Mouse (Mus musculus) midbrain, embryonic 16.5 days (tissue): ENCODE results near the gene Gm20696. TPM values are rescaled to one million over a fixed set of nuclear protein-coding genes. Genes with fewer than 3 reads are reported as not detected.

ENCODE experiments used
- ATAC-seq: fragments of 200-750 bp; cut with Nextera tagmentation; 2 replicates; pipeline ENCODE4 v1.8.0; 2017; ENCODE audit warnings: moderate TSS enrichment
- H3K27ac ChIP-seq: fragments of 300-500 bp; sonication (generic); 2 replicates; pipeline ENCODE4 v1.5.1; 2014; ENCODE audit warnings: mild to moderate bottlenecking, low read length, mixed read lengths
- H3K27me3 ChIP-seq: fragments of 300-500 bp; sonication (generic); 2 replicates; pipeline ENCODE4 v1.6.1; 2014; ENCODE audit warnings: low read depth, low read length, mixed read lengths; ENCODE audit not compliant: control insufficient read depth, insufficient read depth
- H3K36me3 ChIP-seq: fragments of 300-500 bp; sonication (generic); 2 replicates; pipeline ENCODE4 v1.6.1; 2014; ENCODE audit warnings: mild to moderate bottlenecking, low read length, moderate library complexity, mixed read lengths; ENCODE audit not compliant: control insufficient read depth, insufficient read depth
- H3K4me1 ChIP-seq: fragments of 300-500 bp; sonication (generic); 2 replicates; pipeline ENCODE4 v1.6.1; 2014; ENCODE audit warnings: mild to moderate bottlenecking, low read length, mixed read lengths; ENCODE audit not compliant: control insufficient read depth, insufficient read depth
- H3K4me2 ChIP-seq: fragments of 300-500 bp; sonication (generic); 2 replicates; pipeline ENCODE4 v1.6.1; 2014; ENCODE audit warnings: mild to moderate bottlenecking, low read length, mixed read lengths
- H3K4me3 ChIP-seq: fragments of 300-500 bp; sonication (generic); 2 replicates; pipeline ENCODE4 v1.5.1; 2014; ENCODE audit warnings: low read depth, mild to moderate bottlenecking, low read length, moderate library complexity, mixed read lengths
- H3K9ac ChIP-seq: fragments of 300-500 bp; sonication (generic); 2 replicates; pipeline ENCODE4 v1.6.1; 2014; ENCODE audit warnings: low read depth, low read length, mixed read lengths
- H3K9me3 ChIP-seq: fragments of 300-500 bp; sonication (generic); replicated peaks from 2 replicates; pipeline ENCODE4 v1.6.1; 2014; ENCODE audit warnings: mild to moderate bottlenecking, low read length, mixed read lengths; ENCODE audit not compliant: control insufficient read depth, poor library complexity, severe bottlenecking
- WGBS: fragments of 180-500 bp; shearing (Covaris S2); extraction: QIAGEN DNeasy Blood & Tissue Kit; methylation state at CpG from one replicate; pipeline ENCODE4 v1.1.7; 2014; 5-methylcytosine and 5-hydroxymethylcytosine counted together
- polyA plus RNA-seq: library from polyadenylated mRNA; unstranded; fragments of >200 nt; fragmentation: Nextera tagmentation; extraction: Ambion mirVana; gene quantifications from 2 replicates; pipeline ENCODE4 v1.2.1, GENCODE M21; 2015

The Gm20696 gene
- polyA plus RNA-seq, 1 experiment from 2014 or later = 2.4 TPM

DNA sequence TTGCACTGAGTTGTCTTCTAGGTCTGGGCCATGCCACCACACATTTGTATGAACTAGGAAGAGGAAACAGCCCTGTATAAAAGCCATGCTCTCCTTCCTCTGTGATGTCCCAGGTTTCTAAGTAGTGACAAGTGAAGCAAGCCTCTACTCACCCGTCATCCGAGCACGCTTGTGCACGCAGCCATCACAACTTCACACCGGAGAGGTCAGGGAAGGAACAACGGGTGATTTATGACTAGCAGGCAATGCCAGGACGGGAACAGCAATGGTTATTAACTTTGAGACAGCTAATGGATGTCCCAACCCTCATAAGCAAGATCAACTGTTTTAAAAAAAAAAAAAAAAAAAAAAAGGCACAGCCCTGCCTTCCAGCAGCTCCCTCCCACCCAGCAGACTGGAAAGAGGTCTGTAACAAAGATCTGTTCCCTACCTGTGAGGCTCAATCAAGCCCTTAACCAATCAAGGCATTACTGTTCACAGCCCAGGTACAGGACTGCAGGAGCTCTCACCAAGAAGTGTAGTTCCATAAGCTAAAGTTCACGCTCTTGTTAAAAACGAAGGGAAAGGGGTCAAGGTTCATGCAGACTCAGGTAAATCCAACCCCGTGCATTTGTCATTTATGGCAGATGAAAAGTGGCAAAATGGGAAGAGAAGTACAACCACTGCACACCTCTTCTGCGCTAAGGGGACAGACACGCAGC lies 197.3 kb downstream of the Gm20696 start:
- peaks cover 7% of the 10 kb centered on the region; the same call in 1 of the 2 replicates for H3K4me1 ChIP-seq
- no peak overlapping the region for H3K9ac ChIP-seq
- H3K9me3 ChIP-seq = no peaks in the 10 kb centered on the region
- H3K4me2 ChIP-seq = no peak overlapping the region
- H3K36me3 ChIP-seq = no peaks in the 10 kb centered on the region
- no peak overlapping the region for H3K27ac ChIP-seq
- 92% methylated on average over 12 of the region's 12 CpGs for WGBS
- no peaks in the 10 kb centered on the region for H3K27me3 ChIP-seq
- ATAC-seq = no peak
- no peak overlapping the region for H3K4me3 ChIP-seq

DNA sequence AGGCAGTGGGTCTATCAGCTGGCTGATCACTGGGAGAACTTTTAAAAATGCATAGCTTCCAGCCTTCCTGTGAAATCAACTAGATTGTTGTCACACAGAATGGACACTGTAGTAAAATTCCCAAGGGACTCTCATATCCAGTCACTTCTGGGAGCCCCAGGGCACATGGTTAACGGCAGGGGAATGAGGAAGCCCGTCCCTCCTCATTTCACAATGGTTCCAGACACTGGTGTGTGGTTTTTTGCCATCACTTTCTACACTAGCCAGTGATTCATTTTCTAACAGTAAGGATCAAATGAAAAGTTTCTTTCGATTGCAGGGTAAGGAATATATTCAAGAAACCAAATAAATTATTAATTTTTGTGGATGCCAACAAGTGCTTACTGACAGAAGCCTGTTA lies 198.8 kb downstream of the Gm20696 start:
- H3K4me2 ChIP-seq = no peak overlapping the region
- H3K36me3 ChIP-seq = no peaks in the 10 kb centered on the region
- no peaks in the 10 kb centered on the region for H3K9me3 ChIP-seq
- no peak overlapping the region for H3K27ac ChIP-seq
- H3K4me3 ChIP-seq = no peak overlapping the region
- 57% methylated on average over 3 of the region's 3 CpGs for WGBS
- H3K27me3 ChIP-seq = no peaks in the 10 kb centered on the region
- H3K4me1 ChIP-seq = peaks cover 8% of the 10 kb centered on the region
- no peak overlapping the region for H3K9ac ChIP-seq
- no peak for ATAC-seq

DNA sequence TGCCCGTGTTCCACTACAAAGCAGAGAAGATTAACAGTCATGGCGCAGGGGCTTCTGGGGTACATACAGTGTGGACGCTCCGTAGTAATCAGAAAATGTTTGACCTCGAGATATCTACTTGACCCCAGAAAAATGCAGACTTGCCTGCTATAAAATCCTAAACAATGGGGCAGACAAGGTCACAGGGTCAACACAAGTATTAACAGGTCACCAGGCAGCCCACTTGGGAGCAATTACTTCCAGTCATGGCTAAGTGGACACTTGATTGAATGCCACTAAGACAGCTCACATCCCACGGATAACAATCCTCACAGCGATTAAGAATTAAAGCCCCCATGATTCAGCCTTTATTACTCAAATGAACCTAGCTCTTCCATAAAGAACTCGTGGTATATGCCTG lies 199.5 kb downstream of the Gm20696 start:
- no peak for ATAC-seq
- Histone ChIP-seq H3K27me3 (no peaks in the 10 kb centered on the region), H3K4me2 (no peak overlapping the region), H3K9me3 (no peaks in the 10 kb centered on the region), H3K9ac (no peak overlapping the region), H3K36me3 (no peaks in the 10 kb centered on the region), H3K27ac (no peak overlapping the region), H3K4me3 (no peak overlapping the region), H3K4me1 (peaks cover 14% of the 10 kb centered on the region)
- 22% methylated on average over 8 of the region's 8 CpGs for WGBS

DNA sequence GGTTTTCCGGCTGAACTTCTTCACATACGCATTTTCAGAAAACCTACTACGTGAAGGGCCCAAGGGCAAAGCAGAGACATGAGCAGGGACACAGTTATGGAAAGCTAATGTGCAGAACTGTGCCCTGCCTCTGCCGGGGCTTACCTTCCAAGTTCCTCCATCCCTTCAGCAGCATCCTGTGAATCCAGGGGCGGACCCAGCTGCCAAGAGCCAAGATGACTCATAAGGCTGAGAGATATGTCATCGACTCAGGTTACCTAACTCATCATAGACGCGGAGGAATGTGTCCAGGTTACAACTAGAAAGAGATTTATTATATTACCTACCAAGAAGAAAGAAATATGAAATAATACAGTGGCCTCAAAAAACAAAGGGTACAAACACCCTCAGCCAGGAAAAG lies 200.2 kb downstream of the Gm20696 start:
- WGBS = 90% methylated on average over 8 of the region's 8 CpGs
- Histone ChIP-seq H3K9ac (no peak overlapping the region), H3K4me1 (peaks cover 14% of the 10 kb centered on the region), H3K36me3 (no peaks in the 10 kb centered on the region), H3K27ac (no peak overlapping the region), H3K9me3 (no peaks in the 10 kb centered on the region), H3K4me2 (no peak overlapping the region), H3K27me3 (no peaks in the 10 kb centered on the region), H3K4me3 (no peak overlapping the region)
- ATAC-seq = no peak

DNA sequence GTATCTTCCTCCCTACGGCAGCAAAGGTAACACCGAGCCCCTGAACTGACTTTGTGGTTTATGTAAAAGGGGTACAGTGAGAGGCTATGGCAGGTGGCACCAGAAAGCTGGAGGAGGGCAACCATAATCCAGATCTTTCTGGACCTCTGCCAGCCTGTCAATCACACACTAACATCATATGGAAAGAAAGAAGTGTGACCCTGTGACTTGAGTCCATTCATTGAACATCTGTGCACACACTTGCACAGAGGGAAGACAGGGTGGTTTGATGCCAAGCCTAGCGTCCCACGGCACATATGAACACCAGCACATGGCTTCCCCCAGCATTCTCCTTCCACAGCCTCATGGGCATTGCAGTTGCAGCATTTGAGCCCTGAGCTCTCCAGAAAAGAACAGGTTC lies 202.1 kb downstream of the Gm20696 start:
- 63% methylated on average over 4 of the region's 4 CpGs for WGBS
- no peak overlapping the region for H3K4me2 ChIP-seq
- H3K36me3 ChIP-seq = no peaks in the 10 kb centered on the region
- H3K4me3 ChIP-seq = no peak overlapping the region
- no peak overlapping the region for H3K27ac ChIP-seq
- H3K27me3 ChIP-seq = no peaks in the 10 kb centered on the region
- no peak overlapping the region for H3K9ac ChIP-seq
- H3K9me3 ChIP-seq = no peaks in the 10 kb centered on the region
- H3K4me1 ChIP-seq = peaks cover 14% of the 10 kb centered on the region
- no peak for ATAC-seq

DNA sequence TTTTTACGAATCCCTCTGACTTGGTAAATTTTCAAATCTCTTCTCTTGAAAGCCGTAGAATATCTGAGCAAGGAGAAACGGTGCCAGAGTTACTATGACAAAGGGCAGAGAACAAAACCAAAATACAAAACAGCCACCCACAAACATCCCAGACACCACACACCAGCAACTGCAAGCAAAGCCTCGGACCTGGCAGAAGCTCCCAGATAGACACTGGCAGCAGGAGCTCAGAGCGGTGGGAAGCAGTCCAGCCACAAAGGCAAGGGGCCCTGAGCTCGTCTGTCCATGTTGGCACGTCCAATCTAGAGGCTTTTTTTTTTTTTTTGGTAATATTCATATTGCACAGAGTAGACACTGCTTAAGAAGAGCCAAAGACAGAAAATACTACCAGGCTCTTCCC lies 202.7 kb downstream of the Gm20696 start:
- no peaks in the 10 kb centered on the region for H3K27me3 ChIP-seq
- no peak for ATAC-seq
- 70% methylated on average over 7 of the region's 7 CpGs for WGBS

DNA sequence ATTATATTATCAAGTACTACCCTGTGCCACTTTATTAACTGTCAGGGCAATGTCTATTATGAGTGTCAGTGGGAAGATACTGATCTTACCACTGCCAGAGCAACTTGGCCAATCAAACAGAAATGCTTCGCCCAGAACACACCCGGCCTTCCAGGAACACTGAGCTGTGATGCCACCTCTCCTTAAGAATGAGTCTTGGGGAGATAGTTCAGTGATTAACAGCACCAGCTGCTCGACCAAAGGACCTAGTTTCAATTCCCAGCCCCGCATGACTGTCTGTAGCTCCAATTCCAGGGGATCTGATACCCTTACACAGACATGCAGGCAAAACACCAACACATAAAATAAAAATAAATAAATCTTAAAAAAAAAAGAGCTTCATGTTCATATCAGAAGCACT lies 207.8 kb downstream of the Gm20696 start:
- Histone ChIP-seq H3K36me3 (no peaks in the 10 kb centered on the region), H3K9ac (no peak overlapping the region), H3K27me3 (no peaks in the 10 kb centered on the region), H3K4me2 (no peak overlapping the region), H3K4me1 (peaks cover 7% of the 10 kb centered on the region), H3K9me3 (no peaks in the 10 kb centered on the region), H3K27ac (no peak overlapping the region), H3K4me3 (no peak overlapping the region)
- no peak for ATAC-seq
- 91% methylated on average over 4 of the region's 4 CpGs for WGBS

More for the DNA sequence above, 202.7 kb downstream of the Gm20696 start:
- H3K4me1 ChIP-seq = peaks cover 14% of the 10 kb centered on the region
- no peak overlapping the region for H3K4me3 ChIP-seq
- no peak overlapping the region for H3K9ac ChIP-seq
- H3K27ac ChIP-seq = no peak overlapping the region
- H3K36me3 ChIP-seq = no peaks in the 10 kb centered on the region
- no peak overlapping the region for H3K4me2 ChIP-seq
- no peaks in the 10 kb centered on the region for H3K9me3 ChIP-seq

DNA sequence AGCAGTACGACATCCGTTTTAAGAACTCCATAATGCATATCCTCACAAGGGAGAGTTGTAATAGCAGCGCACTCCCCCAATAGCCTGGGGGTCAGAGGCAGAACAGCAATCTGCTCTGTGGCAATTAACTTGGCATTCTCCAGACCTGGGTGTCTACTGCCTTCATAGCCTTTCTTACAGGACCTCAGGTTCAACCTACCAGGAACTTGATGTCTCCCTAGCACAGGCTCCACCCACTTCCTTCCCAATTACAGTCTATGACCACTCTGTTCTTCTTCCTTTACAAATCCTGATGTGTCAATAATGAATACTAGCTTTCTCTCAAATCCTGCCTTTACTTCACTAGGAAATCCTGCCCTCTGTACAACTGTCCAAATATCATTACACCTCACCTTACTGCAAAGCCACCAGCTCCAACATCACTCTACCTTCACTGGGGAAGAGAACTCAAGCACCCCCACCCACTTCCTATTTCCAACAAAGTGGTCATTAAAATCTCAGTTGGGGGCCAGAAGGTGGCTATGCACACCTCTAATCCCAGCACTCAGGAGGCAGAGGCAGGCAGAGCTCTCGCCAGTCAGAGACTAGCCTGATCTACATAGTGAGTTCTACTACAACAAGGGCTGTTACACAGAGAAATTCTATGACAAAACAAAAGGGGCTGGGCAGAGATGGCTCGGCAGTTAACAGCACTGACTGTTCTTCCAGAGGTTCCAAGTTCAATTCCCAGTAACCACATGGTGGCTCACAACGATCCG lies 212.7 kb downstream of the Gm20696 start:
- H3K36me3 ChIP-seq = no peaks in the 10 kb centered on the region
- 0 out of 2 replicates have a peak, but pooled peaks cover 2% of the 10 kb centered on the region for H3K4me1 ChIP-seq
- WGBS = 88% methylated on average over 7 of the region's 7 CpGs
- H3K4me2 ChIP-seq = no peak overlapping the region
- no peak overlapping the region for H3K4me3 ChIP-seq
- no peaks in the 10 kb centered on the region for H3K27me3 ChIP-seq
- H3K9ac ChIP-seq = no peak overlapping the region
- H3K27ac ChIP-seq = no peak overlapping the region
- no peak for ATAC-seq
- no peaks in the 10 kb centered on the region for H3K9me3 ChIP-seq

DNA sequence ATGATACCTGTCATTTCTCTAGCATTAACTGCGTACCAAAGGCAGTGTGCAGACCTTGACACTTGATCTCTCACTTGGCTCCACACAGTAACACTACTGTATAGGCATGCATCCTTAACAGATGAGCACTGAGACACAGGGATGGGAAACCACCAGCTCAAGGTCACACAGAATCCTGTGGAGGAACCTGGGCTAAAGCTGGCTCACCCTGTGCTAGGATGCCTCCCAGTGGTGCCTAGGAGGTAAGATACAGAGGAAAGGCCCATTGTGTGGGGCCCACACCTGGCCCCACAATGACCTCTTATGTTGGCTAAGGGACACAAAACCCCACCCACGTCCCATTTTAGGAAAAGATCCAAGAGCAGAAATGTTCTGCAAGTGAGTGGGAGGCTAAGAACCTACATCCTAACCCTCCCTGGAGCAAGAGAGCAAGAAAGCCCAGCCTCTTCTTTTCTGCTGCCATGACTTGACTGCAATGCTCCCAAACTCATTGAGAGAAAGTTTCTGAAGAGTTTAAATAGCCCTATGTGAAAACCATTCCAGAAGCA lies 213.9 kb downstream of the Gm20696 start:
- Histone ChIP-seq H3K4me3 (no peak overlapping the region), H3K9me3 (no peaks in the 10 kb centered on the region), H3K36me3 (no peaks in the 10 kb centered on the region), H3K9ac (no peak overlapping the region), H3K4me1 (0 out of 2 replicates have a peak, but pooled peaks cover 2% of the 10 kb centered on the region), H3K27ac (no peak overlapping the region), H3K27me3 (no peaks in the 10 kb centered on the region), H3K4me2 (no peak overlapping the region)
- ATAC-seq = 0 out of 2 replicates have a peak, but pooled peaks have one; percentile 25
- 86% methylated on average over 2 of the region's 2 CpGs for WGBS
